Mouse (Mus musculus) ES-CJ7 (cell line): ENCODE measurements around the gene Supt5.

Source experiments
- DNase-seq: peaks from one replicate; pipeline ENCODE4 v3.0.0; 2011; ENCODE audit warnings: low read depth, low spot score

Gene Supt5

GRCm38 (mm10) chr7:28375176-28375921 lies 36.8 kb upstream of the Supt5 start:
- DNase-seq, result peak; percentile 90

- DNase-seq, result no peak
These were observed 36.1 kb upstream of the Supt5 start for GRCm38 (mm10) chr7:28374647-28375046.

GRCm38 (mm10) chr7:28373891-28374495 lies 35.4 kb upstream of the Supt5 start:
- DNase-seq, result no peak

GRCm38 (mm10) chr7:28373131-28373581 lies 34.6 kb upstream of the Supt5 start:
- DNase-seq, result peak; percentile 83

- DNase-seq, result peak; percentile 99
These were observed 33.9 kb upstream of the Supt5 start, which contains the start of gene Plekhg2 for GRCm38 (mm10) chr7:28372251-28373108. Plekhg2 (minus strand) TSS chr7:28372599.

- DNase-seq, result no peak
These were observed 33.0 kb upstream of the Supt5 start for GRCm38 (mm10) chr7:28371514-28371989.

GRCm38 (mm10) chr7:28370977-28371513 lies 32.5 kb upstream of the Supt5 start:
- no peak for DNase-seq

- no peak for DNase-seq
These were observed 31.5 kb upstream of the Supt5 start for GRCm38 (mm10) chr7:28370051-28370450.

GRCm38 (mm10) chr7:28368276-28368920 lies 29.9 kb upstream of the Supt5 start:
- DNase-seq, result no peak

GRCm38 (mm10) chr7:28367663-28368275 lies 29.2 kb upstream of the Supt5 start:
- no peak for DNase-seq

GRCm38 (mm10) chr7:28362441-28363060 lies 24.0 kb upstream of the Supt5 start:
- no peak for DNase-seq

- peak; percentile 64 for DNase-seq
These were observed 23.2 kb upstream of the Supt5 start for GRCm38 (mm10) chr7:28361647-28362341.

GRCm38 (mm10) chr7:28360291-28360690 lies 21.7 kb upstream of the Supt5 start:
- no peak for DNase-seq

- no peak for DNase-seq
These were observed 21.3 kb upstream of the Supt5 start for GRCm38 (mm10) chr7:28359854-28360253.

- DNase-seq, result no peak
These were observed 19.9 kb upstream of the Supt5 start for GRCm38 (mm10) chr7:28358431-28358830.

GRCm38 (mm10) chr7:28357984-28358383 lies 19.4 kb upstream of the Supt5 start:
- DNase-seq, result no peak

- peak; percentile 55 for DNase-seq
These were observed 18.4 kb upstream of the Supt5 start for GRCm38 (mm10) chr7:28356981-28357380.

- DNase-seq, result no peak
These were observed 16.7 kb upstream of the Supt5 start for GRCm38 (mm10) chr7:28355221-28355620.

GRCm38 (mm10) chr7:28354596-28354995 lies 16.1 kb upstream of the Supt5 start:
- peak; percentile 51 for DNase-seq

GRCm38 (mm10) chr7:28354113-28354581 lies 15.6 kb upstream of the Supt5 start:
- DNase-seq, result peak; percentile 45
